Mouse (Mus musculus): ENCODE data around the gene Kif16b. TPM values are rescaled to one million over a fixed set of nuclear protein-coding genes. Genes with fewer than 3 reads are reported as not detected.

Gene Kif16b
- total and polyA plus RNA-seq, 2 experiments: 5.8 to 18.4 TPM

DNA sequence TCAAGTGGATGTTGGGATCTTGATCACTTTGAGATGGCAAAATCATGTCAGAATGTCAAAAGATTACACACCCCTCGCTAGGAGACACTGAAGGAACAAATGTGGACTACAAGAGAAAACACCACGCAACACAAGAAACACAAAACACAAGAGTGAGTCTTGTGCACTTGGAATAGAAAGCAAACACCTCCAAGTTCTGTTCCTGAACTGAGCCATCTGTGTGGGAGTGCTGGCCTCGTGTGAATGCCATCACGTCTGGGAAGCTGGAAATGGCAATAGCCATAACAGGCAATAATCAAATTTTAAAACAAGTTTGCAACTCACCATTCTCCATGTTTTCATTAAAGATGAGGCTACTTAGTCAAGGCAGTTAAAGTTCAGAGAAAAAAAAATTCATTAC lies 254.5 kb downstream of the Kif16b start:
- Histone ChIP-seq H3K27me3 (ENCODE audit: control insufficient read depth, insufficient read depth, low read length) (no peaks in the 10 kb centered on the region), H3K36me3 (ENCODE audit: control insufficient read depth, insufficient read depth, low read length) (peaks cover 3% of the 10 kb centered on the region), H3K79me2 (ENCODE audit: control insufficient read depth, insufficient read depth, low read length) (no peaks in the 10 kb centered on the region), H3K27ac (replicated peaks; ENCODE audit: insufficient read depth, low read depth, low read length) (no peak overlapping the region), H3K9ac (ENCODE audit: low read depth, low read length) (no peak overlapping the region), H3K4me1 (ENCODE audit: control insufficient read depth, insufficient read depth, low read length) (no peaks in the 10 kb centered on the region), H3K4me3 (ENCODE audit: insufficient read depth, low read depth, low read length) (no peak overlapping the region)
- whole genome bisulfite sequencing: 91% methylated on average over 4 of the region's 4 CpGs
- no peak for DNase-seq (ENCODE audit: extremely low read depth, low read depth, low spot score)
- TF ChIP-seq POLR2A (IDR thresholded peaks at IDR 0.05; ENCODE audit: extremely low read depth, insufficient read depth, low read length): no peak
- no peak for TF ChIP-seq CTCF (IDR thresholded peaks at IDR 0.05; ENCODE audit: low read depth, low read length)

DNA sequence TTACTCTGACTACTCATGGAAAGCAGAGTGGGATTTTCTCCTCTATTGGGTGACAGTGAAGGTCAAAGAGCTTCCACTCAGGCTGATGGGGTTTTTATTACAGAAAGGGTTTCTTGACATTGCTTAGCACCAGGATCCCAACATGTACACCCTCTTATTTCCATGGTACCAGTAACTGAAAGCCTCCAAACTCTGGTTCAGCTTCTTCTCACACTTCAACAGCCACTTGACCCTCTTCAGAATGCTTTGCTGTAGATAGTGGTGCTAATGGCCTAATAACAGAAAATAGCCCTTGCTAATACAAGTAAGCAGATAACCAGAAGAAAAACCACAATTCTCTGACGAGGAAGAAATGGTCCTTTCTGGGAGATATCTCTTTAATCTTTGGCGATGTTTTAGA lies 259.6 kb downstream of the Kif16b start:
- Histone ChIP-seq H3K4me1 (ENCODE audit: control insufficient read depth, insufficient read depth, low read length) (no peaks in the 10 kb centered on the region), H3K36me3 (ENCODE audit: control insufficient read depth, insufficient read depth, low read length) (peaks cover 1% of the 10 kb centered on the region), H3K79me2 (ENCODE audit: control insufficient read depth, insufficient read depth, low read length) (no peaks in the 10 kb centered on the region), H3K4me3 (ENCODE audit: insufficient read depth, low read depth, low read length) (no peak overlapping the region), H3K27me3 (ENCODE audit: control insufficient read depth, insufficient read depth, low read length) (no peaks in the 10 kb centered on the region), H3K27ac (replicated peaks; ENCODE audit: insufficient read depth, low read depth, low read length) (no peak overlapping the region), H3K9ac (ENCODE audit: low read depth, low read length) (no peak overlapping the region)
- WGBS: 92% methylated on average over 2 of the region's 2 CpGs
- TF ChIP-seq POLR2A (IDR thresholded peaks at IDR 0.05; ENCODE audit: extremely low read depth, insufficient read depth, low read length) (no peak), CTCF (IDR thresholded peaks at IDR 0.05; ENCODE audit: low read depth, low read length) (no peak)
- no peak for DNase-seq (ENCODE audit: extremely low read depth, low read depth, low spot score)

DNA sequence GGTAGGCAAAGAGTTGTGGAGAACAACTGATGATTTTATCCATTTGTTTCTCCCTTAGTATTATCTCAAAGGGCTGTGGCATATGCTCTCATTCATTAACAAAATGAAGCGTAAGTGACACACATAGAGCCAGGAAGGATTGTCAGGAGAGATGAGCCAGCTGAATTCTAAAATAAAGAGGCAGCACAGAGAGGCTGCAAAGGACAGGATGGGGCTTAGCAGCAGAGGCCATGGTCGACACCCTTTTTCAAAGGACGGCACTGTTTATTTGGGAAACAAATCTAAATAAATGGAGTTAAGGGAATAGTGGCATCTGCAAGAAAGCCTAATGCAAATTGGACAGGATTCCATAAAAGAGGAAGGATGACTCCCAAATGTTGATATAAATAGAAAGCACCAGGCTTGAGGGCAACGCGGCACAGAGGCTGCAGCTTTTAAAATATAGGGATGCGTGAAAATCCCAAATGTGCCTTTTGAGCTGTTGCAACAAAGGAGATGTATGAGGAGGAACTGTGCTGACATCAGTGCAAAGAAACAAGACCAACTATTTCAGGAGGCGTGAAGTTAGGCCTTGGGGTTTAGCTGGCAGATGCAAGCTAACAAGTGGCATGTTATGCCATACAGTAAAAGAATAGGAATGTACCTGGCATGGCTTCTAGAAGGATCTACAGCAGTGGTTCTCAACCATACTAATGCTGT lies 265.6 kb downstream of the Kif16b start:
- Histone ChIP-seq H3K79me2 (ENCODE audit: control insufficient read depth, insufficient read depth, low read length) (no peaks in the 10 kb centered on the region), H3K27me3 (ENCODE audit: control insufficient read depth, insufficient read depth, low read length) (no peaks in the 10 kb centered on the region), H3K4me1 (ENCODE audit: control insufficient read depth, insufficient read depth, low read length) (no peaks in the 10 kb centered on the region), H3K36me3 (ENCODE audit: control insufficient read depth, insufficient read depth, low read length) (no peaks in the 10 kb centered on the region), H3K4me3 (ENCODE audit: insufficient read depth, low read depth, low read length) (no peak overlapping the region), H3K27ac (replicated peaks; ENCODE audit: insufficient read depth, low read depth, low read length) (no peak overlapping the region), H3K9ac (ENCODE audit: low read depth, low read length) (no peak overlapping the region)
- DNase-seq (ENCODE audit: extremely low read depth, low read depth, low spot score): no peak
- TF ChIP-seq POLR2A (IDR thresholded peaks at IDR 0.05; ENCODE audit: extremely low read depth, insufficient read depth, low read length) (no peak), CTCF (IDR thresholded peaks at IDR 0.05; ENCODE audit: low read depth, low read length) (no peak)
- 86% methylated on average over 7 of the region's 7 CpGs for WGBS

DNA sequence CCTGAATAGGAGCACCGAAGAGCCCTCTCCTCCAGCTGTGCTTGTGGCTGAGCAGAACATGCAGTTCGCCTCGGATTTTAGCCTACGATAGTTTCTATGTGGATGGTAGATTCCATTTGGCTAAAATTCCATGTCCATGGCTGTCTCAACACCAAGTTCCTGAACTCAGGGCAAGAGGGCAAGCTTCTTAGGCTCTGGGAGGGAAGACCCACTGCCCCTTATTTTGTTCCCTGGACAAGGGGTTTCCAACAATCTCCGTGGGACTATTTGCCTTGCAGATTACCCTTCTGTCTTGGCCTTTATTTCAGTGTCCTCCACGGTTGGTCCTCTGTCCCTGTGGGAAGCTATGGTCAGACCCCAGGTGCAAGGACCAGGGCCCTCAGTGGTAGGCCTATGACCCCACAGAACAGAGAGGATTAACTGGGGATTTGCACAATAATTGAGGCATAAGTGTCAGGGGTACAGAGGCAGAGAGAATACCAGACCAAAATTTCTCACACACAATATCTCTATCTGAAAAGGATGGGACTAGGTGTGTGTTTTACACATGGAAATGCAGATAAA lies 267.3 kb downstream of the Kif16b start:
- Histone ChIP-seq H3K27ac (replicated peaks; ENCODE audit: insufficient read depth, low read depth, low read length) (no peak overlapping the region), H3K4me1 (ENCODE audit: control insufficient read depth, insufficient read depth, low read length) (no peaks in the 10 kb centered on the region; the same call in 1 of the 2 replicates), H3K27me3 (ENCODE audit: control insufficient read depth, insufficient read depth, low read length) (no peaks in the 10 kb centered on the region), H3K9ac (ENCODE audit: low read depth, low read length) (no peak overlapping the region), H3K79me2 (ENCODE audit: control insufficient read depth, insufficient read depth, low read length) (no peaks in the 10 kb centered on the region), H3K4me3 (ENCODE audit: insufficient read depth, low read depth, low read length) (no peak overlapping the region), H3K36me3 (ENCODE audit: control insufficient read depth, insufficient read depth, low read length) (no peaks in the 10 kb centered on the region)
- TF ChIP-seq POLR2A (IDR thresholded peaks at IDR 0.05; ENCODE audit: extremely low read depth, insufficient read depth, low read length) (no peak), CTCF (IDR thresholded peaks at IDR 0.05; ENCODE audit: low read depth, low read length) (no peak)
- DNase-seq (ENCODE audit: extremely low read depth, low read depth, low spot score): no peak
- WGBS: 87% methylated on average over 6 of the region's 6 CpGs

DNA sequence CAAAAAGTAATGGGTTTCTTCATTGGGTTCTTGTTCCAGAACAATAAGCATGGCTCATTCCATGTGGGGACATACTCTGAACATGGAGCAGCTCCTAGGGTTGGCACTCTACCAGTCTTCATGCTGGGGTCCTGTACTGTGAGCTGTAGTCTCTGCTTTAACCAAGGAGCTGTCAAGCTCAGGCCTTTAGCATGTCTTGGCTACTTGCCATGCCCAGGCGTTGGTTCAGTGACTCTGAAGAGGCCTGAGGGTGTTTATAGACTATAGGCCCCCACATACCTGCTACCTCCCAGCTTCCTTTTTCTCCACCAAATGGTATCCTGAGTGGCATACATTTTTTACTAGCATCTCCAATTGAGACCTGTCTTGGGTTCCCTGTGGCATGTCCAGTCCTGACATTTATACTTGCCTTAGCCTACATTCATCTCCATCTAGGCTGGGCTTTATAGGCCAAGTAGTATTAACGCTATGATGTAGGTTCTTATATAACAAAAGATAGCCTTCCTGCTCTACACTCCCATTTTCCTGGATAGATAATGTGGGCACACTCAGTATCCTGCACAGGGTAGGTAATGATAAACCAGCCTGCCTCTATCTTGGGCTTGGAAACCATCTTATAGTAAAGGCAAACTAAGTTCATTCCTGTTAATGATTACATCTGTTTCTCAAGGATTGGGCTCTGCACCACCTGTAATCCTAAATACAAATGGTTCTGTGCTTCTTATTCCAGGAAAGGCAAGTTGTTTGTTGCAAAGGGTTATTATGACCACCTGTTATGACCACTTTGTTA lies 271.6 kb downstream of the Kif16b start:
- H3K27ac ChIP-seq (replicated peaks; ENCODE audit: insufficient read depth, low read depth, low read length): no peak overlapping the region
- DNase-seq (ENCODE audit: extremely low read depth, low read depth, low spot score): peak; percentile 44

More for the DNA sequence above, 271.6 kb downstream of the Kif16b start:
- Histone ChIP-seq H3K79me2 (ENCODE audit: control insufficient read depth, insufficient read depth, low read length) (no peaks in the 10 kb centered on the region), H3K4me3 (ENCODE audit: insufficient read depth, low read depth, low read length) (no peak overlapping the region), H3K4me1 (ENCODE audit: control insufficient read depth, insufficient read depth, low read length) (no peaks in the 10 kb centered on the region; the same call in 1 of the 2 replicates), H3K9ac (ENCODE audit: low read depth, low read length) (no peak overlapping the region), H3K27me3 (ENCODE audit: control insufficient read depth, insufficient read depth, low read length) (no peaks in the 10 kb centered on the region), H3K36me3 (ENCODE audit: control insufficient read depth, insufficient read depth, low read length) (peaks cover 3% of the 10 kb centered on the region; the same call in 1 of the 2 replicates)
- TF ChIP-seq CTCF (IDR thresholded peaks at IDR 0.05; ENCODE audit: low read depth, low read length) (no peak), POLR2A (IDR thresholded peaks at IDR 0.05; ENCODE audit: extremely low read depth, insufficient read depth, low read length) (no peak)
- WGBS: 87% methylated on average over 2 of the region's 2 CpGs

Data from liver, adult 2 months (tissue).